Mouse (Mus musculus) mouse embryonic stem cell (cell line): Measurements from ENCODE around the gene Dhrs7.

Experiments
- in situ Hi-C, 2 experiments: fragments of 300-500 bp; cut with MboI; formaldehyde crosslinking; loops; 1 replicate in 1 of 2; 3 replicates in 1 of 2; pipeline ENCODE4 v1.14.3; 2019 to 2020; ENCODE audit warnings: low sequenced_read_pairs in 2 of 2, low pct_unique_long_range_greater_than_20kb in 1 of 2, mixed read lengths in 1 of 2; ENCODE audit not compliant: unreplicated experiment in 1 of 2

The Dhrs7 gene

DNA sequence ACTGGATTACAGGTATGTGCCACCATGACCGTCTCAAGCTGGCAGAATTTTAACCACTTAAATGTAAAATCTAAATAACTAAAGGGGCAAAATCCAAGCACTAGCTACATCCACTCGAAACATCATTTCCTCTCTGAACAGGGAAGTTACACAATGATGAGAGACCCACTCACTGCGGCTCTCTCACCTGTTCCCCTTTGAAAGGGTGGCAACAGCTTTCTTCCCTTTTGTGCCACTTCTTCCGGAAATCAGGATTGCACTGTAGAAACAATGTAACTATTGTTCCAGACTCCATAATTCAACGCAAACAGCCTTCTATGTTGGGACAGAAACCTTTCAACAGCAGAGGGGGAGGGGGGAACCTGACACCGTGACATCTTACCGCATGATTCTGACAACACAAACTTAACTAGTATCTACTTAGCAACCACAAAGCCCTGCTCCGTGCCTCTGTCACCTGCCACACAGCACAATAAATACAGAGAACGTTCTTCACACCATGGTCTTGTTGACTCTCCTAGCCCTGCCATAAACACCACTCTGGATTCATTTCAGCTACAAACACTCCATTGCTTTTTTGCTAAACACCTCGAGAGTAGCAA, 3.3 kb upstream of the Dhrs7 start:
- in situ Hi-C loops, result loop anchor here (25.0 kb wide), 3 partner anchors 131 to 606 kb away; partner anchors contain the start of genes Gpr135 (in 1 of the 2), Jkamp (in 1 of the 2), L3hypdh (in 1 of the 2) and Pcnx4 (in 1 of the 2)

DNA sequence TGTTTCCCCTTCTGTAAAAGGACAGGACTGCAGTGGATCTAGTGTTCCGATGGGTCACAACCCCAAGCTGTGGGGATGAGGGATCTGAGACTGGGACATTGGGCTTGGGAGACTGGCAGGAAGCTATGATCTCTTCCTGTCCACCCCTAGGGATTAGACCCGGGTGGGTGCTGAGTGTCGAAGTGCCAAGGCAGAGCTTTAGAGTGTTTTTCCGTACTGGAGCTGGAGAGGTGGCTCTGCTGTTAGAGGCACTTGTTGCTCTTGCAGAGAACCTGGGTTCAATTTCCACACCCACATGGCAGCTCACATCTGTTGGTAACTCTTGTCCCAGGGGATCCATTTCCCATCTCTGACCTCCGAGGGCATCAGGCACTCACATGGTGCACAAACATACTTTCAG, 1.3 kb upstream of the Dhrs7 start:
- in situ Hi-C loops, result loop anchor here (25.0 kb wide), 3 partner anchors 129 to 604 kb away; partner anchors contain the start of genes Gpr135 (in 1 of the 2), Jkamp (in 1 of the 2), L3hypdh (in 1 of the 2) and Pcnx4 (in 1 of the 2)

DNA sequence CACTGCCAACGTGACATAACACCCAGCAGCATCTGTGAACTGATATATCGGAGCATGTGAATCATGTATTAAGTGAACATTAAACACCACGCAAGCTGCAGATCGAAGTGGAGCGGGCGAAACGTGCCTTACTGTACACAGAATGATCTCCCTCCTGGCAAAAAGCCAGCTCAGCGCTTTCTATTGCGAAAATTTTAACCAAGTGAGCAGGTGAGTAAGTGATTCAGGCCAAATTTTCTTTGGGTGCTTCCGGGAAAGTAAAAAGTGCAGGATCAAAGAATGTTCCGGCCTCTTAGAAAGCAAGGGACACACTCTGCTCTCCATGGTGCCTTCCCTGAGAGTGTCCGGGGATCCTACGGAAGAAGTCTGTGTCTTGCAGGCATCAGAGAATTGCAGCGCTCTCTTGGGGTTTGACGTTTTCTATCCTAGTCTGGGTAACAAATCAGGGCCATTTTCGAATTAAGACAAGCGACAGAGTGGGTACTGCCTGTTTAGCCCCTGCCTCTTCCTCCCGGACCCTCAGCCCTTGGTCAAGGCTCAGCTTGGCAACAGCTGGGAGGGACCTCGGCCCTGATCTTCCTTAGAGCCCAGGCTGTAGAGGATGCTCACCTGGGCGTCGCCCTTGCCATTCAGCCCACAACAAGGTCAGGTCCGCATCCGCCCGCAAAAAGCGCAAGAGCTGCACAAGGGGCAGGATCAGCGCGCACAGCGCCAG, 532 bp downstream of the Dhrs7 start:
- in situ Hi-C loops, result loop anchor here (25.0 kb wide), 3 partner anchors 127 to 602 kb away; partner anchors contain the start of genes Gpr135 (in 1 of the 2), Jkamp (in 1 of the 2), L3hypdh (in 1 of the 2) and Pcnx4 (in 1 of the 2)

DNA sequence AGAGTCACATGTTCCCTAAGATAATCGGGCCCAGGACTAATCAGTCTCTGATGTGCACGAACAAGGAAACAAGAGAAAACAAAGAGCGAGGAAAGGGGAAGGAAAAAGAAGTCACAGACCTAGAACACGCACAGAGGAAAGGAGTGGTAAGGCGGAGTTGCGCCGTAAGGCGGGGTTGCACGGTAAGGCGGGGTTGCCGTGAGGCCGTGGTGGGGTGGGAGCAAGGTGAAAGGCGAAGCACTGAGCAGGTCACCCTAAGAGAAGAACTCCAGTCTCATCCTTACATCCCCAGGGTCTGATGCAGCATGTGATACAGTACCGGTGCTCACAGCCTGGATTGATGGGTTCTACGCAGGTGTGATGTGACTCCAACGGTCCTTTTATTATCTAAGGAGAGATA, 8.9 kb downstream of the Dhrs7 start:
- in situ Hi-C loops, result loop anchor here (10.0 to 25.0 kb wide), 4 partner anchors 118 to 593 kb away; partner anchors contain the start of genes Pcnx4 (in 2 of the 2), Gpr135 (in 1 of the 2), Jkamp (in 1 of the 2) and L3hypdh (in 1 of the 2)

DNA sequence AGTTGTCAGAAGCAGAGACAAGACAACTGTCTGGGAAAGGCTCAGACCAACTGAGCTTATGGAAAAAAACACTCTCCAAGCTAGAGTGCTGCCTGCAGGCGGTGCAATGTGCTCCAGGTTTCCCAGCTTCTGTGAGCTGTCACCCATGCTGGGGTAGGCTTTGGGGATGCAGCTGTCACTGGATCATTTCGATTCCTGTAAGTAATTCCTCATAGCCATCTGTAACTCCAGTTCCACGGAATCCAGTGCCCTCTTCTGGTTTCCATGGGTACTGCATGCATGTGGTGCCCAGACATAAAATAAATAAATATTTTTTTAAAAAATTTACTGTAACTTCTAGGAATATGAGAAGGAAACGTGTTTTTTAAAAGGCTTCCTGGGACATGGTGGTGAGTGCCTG, 10.0 kb downstream of the Dhrs7 start:
- in situ Hi-C loops, result loop anchor here (5.0 to 25.0 kb wide), 5 partner anchors 117 to 592 kb away; partner anchors contain the start of genes Pcnx4 (in 2 of the 2), Gpr135 (in 1 of the 2), Jkamp (in 1 of the 2) and L3hypdh (in 1 of the 2)

DNA sequence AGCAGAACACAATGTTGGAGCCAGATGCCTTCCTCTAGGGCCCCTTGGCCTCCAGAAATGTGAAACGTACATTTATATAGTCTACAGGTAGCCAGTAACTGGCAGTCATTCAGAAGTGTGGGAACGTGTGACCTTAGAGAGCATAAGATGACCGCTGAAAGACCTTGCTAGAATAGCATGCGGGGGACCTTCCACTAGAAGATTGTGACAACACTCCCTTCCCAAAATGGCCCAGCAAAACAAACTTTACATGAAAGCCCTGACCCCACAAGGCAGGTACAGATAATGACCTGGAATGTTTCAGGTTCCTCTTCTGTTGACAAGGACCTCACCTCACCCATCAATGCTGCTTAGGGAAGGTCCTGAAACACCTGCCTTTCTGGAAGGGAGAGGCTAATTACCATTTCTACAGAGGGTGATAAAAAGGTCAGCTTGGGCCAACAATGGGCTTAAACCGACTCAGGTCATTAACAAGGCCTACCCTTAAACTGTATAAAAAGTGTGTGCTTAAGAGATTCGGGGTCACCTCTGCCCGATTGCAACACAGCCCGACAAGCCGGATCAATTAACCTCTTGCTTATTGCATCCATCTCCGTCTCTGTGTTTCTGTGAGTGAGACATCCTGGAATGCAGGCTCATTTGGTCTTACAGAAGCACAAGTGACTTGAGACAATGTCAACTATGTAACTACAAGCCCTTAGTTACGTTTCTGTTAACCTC, 14.9 kb downstream of the Dhrs7 start, which contains the start of gene Gm4756:
Gene Gm4756, minus strand, starts transcription at position 51 of the 720 bp plus-strand sequence.
- in situ Hi-C loops, result loop anchor here (5.0 to 25.0 kb wide), 5 partner anchors 112 to 587 kb away; partner anchors contain the start of genes Pcnx4 (in 2 of the 2), Gpr135 (in 1 of the 2), Jkamp (in 1 of the 2) and L3hypdh (in 1 of the 2)

DNA sequence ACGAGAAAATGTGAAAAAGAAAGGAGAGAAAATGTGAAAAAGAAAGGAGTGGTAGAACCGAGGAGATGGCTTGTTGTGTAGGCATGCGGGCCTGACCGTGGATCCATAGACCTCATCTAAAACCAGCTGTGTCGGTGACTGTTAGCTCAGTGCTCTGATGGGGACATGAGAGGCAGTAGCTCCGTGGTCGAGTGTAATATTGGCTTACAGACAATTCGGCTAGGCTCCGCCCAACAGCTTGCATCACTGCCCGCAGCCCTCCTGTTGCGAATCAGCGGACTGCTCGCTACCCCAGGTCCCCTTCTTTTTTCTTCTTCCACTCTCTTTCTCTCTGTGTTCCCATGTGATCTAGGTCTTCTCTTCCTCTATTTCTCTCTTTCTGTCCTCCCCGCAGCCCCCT, 15.8 kb downstream of the Dhrs7 start:
- in situ Hi-C loops, result no loop called here

DNA sequence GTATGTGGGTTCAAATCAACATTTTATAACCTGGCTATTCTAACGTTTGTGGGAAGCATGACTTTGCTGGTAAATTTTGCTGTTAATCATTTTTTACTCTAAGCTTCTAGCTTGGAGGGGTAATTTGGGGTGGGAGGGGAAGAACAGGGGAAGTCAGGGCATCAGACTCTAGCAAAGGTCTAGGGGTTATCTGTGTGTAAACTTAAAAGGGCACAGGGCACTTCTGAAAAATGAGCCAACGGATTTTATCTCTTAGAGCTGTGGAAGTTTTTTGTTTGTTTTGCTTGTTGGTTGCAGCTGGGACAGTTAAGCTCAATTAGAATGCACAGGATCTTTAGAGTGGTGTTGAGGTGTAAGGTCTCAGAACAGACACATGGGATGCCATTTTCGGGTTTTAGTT, 26.7 kb downstream of the Dhrs7 start:
- in situ Hi-C loops, result no loop called here

DNA sequence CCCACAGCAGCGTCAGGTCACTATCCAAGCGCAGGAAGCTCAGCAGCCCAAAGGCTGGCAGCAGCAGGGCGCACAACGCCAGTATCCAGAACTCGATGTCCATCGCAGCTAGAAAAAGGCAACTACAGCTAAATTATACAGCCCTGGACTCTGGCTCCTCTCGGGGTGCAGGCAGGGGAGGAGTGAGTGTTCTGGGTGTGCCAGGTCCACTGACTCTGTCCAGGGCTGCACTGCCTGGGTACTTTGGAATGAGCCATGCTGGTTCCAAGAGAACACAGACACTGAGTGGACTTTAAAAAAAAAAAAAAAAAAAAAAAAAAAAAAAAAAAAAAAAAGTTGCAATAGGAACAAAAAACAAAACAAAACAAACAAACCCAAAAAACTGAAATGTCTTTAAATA, 36.0 kb downstream of the Dhrs7 start:
- in situ Hi-C loops, result no loop called here

DNA sequence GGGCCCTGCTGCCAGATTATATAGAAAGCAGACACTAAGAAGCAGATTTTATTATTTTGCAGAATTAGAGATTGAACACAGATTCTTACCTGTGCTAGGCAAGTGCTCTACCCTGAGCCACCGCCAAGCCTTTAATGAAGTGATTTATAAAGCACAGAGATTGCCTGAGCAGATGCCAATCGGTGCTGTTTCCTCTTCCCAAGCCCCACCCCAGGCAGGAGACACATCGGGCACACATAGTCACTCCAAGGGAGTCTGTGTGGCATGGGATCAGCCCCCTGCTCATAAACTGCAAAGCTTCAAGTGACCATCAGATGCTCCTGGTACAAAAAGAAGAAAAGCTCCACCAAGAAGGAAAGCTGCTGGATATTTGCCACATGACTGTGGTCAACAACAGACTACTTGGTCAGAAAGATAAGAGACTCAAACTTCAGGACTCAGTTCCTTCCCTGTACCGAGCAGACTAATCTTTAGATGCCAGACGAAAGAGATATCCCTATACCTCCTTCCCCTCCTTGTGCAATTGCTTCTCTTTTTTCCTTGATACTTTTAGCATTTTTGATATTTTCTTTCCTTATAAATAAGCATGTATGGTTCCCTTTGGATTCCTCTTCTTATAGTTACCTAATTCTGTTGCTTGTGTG, 41.7 kb downstream of the Dhrs7 start:
- in situ Hi-C loops, result no loop called here

DNA sequence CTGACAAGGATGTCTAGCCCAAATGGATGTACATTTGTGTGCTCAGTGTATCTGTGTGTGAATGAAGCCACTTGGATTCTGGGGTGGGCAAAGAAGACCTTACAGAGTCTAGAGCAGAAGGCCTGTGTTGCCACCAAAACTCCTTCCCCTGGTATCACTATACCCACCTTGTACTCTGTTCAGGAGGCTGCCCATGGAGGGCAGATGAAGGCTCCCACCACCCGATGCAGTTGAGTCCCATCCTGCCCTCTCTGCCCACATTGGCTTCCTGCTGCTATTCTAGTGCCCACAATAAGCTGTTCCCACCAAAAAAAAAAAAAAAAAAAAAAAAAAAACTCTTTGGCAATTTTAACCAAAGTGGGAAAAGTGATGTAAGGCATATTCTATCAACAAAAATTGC, 43.3 kb downstream of the Dhrs7 start:
- in situ Hi-C loops, result no loop called here

DNA sequence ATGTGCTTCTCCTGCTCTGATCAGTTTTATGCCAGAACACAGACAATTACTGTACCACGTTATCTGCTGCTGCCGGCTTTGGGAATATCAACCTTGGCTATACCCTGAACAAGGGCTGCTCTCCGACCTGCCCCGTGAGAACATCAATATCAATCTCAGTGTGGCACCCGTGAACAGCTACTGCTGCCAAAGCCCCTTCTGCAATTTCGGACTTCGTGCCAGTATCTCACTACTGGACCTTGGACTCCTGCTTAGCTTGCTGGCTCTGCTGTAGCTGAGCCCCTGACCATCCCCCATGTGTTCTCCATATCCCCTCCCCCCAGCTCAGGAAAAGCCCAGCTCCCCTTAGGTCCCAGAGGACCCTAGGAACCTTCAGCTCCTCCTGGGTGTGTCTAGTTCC, 43.9 kb downstream of the Dhrs7 start:
- in situ Hi-C loops, result no loop called here

DNA sequence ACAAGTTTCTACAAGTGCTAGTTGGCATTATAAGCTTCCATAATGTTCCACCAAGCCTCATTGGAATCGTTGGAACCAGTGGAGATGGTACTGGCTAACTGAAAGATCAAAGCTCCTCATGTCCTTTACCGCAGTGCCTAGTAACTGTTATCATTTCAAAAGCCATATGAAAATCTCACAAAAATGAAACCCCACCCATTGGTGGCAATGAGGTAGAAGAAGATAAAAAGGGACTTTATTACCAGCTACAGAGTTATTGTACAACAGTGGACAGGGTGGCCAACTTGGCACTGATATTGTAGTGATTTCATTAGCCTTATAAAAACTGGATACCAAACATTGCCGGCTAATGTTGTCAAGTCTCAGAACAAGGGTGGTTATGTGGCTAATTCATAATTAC, 52.7 kb downstream of the Dhrs7 start:
- in situ Hi-C loops, result no loop called here
